Mouse (Mus musculus): Measurements from ENCODE around the gene Nfkbib.

Gene Nfkbib

DNA sequence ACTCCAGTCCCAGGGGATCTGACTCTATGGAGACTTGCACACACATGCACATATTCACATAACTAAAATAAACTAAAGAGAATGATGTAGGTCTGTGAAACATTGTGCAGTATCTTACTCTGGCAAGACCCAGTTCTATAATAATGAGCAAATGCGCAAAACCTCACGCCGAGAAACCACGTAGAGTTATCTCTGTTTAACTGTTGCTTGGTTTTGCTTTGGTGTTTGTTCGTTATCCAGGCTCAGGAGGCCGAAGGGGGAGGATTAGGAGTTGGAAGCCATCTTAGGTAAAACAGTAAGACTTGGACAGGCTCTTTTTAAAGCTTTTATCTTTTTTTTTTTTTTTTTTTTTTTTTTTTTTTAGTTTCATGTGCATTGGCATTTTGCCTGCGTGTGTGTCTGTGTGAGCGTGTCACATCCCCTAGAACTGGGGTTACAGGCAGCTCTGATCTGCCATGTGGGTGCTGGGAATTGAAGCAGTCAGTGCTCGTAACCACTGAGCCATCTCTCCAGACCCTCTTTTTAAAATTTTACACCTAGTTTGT lies 2.2 kb upstream of the Nfkbib start:
- no peak for DNase-seq (ENCODE audit: low spot score)

GRCm38 (mm10) chr7:28766910-28767309 lies 402 bp downstream of the Nfkbib start:
- no peak for DNase-seq (ENCODE audit: low spot score)

DNA sequence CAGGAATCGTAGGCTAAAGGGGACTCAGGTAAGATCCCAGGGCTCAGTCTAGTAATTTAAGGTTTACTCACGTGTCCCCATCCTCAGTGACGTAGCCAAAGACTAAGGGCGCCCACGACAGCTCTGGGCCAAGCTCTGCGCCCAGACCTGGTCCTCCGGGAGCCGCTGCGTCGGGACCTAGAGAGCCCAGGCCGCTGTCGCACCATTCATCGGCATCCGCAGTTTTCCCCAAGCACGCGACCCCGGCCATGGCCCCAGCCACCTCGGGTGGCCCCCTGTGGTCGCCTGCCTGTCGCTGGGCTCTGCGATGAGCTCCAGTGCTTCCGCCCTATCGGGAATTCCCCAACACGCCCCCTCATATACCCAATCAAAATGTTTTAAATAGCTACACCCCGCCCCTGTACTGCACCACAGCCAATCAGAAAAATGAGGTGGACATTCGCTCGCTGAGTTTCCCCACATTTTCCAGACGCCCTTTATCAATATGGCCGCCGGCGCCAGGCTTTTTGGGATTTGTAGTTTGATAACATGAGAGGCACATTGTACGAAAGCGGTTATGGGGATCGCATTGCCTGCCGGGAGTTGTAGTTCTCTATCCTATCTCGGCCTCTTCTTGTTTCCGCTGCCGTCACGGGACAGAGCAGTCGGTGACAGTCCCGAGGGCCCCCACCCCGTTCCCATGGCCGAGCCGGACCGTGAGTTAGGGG lies 986 bp downstream of the Nfkbib start, which contains the start of gene Sirt2:
Gene Sirt2 (plus strand): TSS at position 563 of the 707 bp plus-strand sequence.
- peak; percentile 100 for DNase-seq (ENCODE audit: low spot score)

- no peak for DNase-seq (ENCODE audit: low spot score)
These were observed 2.1 kb downstream of the Nfkbib start for GRCm38 (mm10) chr7:28765211-28765610.

GRCm38 (mm10) chr7:28761907-28762306 lies 5.4 kb downstream of the Nfkbib start:
- DNase-seq (ENCODE audit: low spot score): no peak

DNA sequence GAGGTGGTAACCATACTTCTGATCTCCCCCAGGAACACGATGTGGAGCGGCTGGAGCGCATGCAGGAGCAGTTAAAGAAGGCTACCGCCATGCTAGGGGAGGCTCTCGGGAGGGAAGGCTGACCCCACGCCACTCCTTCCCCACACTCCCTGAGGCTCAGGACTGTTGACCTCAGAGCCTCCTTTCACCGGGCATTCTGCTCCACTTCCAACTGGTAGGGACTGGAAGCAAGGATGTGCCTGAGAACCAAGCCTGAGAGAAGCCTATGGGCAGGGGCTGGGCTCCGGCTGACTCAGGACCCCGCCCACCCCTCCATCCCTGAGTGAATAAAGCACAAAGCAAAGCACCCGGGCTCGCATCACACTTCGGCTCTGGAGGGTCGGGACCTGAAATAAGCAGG lies 8.7 kb downstream of the Nfkbib start:
- no peak for DNase-seq (ENCODE audit: low spot score)

DNA sequence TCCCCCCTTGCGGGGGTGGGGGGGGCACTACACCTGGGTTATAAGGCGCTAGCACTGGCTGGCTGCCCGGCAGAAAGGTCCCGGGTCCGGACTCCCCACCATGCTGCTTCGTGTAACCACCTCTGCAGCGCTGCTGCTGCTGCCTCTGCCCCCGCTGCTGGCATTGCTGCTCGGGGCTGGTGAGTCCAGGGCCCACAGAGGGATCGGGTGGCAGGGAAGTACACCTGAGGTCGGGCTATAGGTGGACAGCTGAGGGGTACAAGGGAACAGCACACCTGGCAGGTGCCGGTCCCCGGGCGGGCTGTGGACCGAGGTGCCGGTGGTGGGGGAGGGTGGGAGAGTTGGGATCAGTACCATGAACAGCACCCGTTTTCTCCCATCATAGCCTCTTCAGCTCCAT lies 11.2 kb downstream of the Nfkbib start, which contains the start of gene Ccer2:
Gene Ccer2 (plus strand): TSS at position 96 of the 400 bp plus-strand sequence.
- no peak for DNase-seq (ENCODE audit: low spot score)

DNA sequence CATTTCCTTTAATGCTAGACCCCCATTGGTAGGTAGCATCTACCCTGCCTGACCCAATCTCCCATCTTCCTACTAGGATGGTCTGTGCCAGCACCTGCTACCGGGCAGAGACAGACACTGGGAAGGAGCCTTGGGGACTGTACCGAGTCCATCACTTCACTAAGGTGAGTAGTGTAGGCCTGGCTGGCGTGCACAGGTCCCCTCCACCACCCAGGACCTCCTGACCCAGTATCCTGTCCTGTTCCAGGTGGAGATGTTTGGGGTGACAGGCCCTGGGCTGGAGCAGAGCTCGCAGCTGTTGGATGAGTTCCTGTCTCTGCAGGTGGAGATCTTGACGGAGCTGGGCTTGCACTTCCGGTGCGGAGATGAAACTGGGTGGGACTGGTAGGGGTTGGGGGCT lies 17.4 kb downstream of the Nfkbib start:
- DNase-seq (ENCODE audit: low spot score): no peak

GRCm38 (mm10) chr7:28741709-28742438 lies 25.4 kb downstream of the Nfkbib start, which contains the start of the genes Mrps12 and Sars2:
Gene Mrps12, minus strand, starts transcription at chr7:28741820.
Gene Sars2, plus strand, starts transcription at chr7:28741992.
- peak; percentile 98 for DNase-seq (ENCODE audit: low spot score)

DNA sequence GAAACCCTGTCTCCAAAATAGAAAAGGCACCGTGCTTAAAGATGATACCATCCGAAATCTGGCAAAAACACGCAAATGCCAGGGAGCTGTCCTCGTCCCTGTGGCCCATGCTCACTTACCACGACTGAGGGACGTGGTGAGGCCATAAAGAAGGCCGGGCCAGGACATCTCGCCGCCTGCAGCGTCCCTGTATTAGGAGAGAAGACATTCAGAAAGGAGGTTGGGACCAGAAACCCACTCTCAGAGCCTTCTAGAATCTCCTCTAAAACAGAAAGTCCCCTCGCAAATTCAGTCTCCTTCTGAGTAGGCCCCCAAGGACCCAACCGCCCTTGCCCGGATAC lies 26.0 kb downstream of the Nfkbib start:
- no peak for DNase-seq (ENCODE audit: low spot score)

- DNase-seq (ENCODE audit: low spot score): no peak
These were observed 26.4 kb downstream of the Nfkbib start for GRCm38 (mm10) chr7:28740949-28741348.

DNA sequence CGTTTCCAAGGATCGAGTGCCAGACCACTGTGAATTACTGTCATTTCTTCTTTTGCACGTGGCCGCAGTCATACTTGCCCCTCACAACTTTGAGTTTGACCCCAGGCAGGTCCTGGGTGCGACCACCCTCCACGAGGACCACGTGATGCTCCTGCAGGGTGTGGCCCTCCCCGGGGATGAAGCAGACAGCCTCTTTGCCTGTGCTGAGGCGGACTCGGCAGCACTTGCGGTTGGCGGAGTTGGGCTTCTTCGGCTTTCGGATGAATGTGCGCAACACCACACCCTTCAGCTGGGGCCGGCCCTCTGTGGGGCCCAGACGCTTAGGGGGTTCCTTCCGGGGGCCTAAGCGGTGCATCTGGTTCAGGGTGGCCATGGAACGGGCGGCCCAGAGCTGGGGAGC lies 27.5 kb downstream of the Nfkbib start:
- DNase-seq (ENCODE audit: low spot score): no peak

DNA sequence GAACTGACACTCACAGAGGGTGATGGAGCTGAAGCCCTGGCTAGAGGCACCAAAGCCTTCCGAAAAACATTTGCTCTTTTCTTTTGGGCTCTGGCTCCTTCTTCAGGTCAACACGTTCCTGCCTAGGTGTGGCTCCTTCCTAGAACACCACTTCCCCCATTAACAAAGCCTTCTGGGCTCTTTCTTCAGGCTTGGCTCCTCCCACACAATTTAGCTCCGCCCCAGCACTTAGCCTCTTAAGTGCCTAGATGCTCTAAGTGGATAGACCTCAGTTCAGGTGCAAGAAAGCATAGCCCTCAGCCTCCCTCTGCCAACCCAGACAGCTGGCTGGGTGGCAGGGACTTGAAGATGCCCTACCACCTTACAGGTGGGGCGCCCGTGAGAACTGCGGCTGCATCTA lies 31.6 kb downstream of the Nfkbib start:
- DNase-seq (ENCODE audit: low spot score): peak; percentile 46

DNA sequence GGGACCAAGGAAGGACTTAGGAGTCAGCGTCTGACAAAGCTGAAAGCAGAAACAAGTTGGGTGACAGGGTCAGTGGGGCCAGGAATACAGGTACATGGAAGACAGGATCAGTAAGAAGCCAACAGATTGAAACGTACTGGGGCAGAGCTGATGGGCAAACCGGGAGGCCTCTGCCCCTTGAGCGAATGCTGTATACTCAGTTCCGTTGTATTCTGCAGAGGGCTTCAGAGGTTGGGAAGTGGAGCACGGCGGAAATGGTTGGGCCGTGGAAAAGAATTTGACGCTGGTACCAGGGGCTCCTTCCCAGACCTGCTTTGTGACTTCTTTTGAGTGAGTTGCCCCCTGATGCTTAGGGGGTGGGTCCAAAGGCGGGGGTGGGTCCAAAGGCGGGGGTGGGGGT lies 34.1 kb downstream of the Nfkbib start:
- DNase-seq (ENCODE audit: low spot score): no peak

GRCm38 (mm10) chr7:28732341-28733142 lies 34.8 kb downstream of the Nfkbib start:
- DNase-seq (ENCODE audit: low spot score): peak; percentile 90

DNA sequence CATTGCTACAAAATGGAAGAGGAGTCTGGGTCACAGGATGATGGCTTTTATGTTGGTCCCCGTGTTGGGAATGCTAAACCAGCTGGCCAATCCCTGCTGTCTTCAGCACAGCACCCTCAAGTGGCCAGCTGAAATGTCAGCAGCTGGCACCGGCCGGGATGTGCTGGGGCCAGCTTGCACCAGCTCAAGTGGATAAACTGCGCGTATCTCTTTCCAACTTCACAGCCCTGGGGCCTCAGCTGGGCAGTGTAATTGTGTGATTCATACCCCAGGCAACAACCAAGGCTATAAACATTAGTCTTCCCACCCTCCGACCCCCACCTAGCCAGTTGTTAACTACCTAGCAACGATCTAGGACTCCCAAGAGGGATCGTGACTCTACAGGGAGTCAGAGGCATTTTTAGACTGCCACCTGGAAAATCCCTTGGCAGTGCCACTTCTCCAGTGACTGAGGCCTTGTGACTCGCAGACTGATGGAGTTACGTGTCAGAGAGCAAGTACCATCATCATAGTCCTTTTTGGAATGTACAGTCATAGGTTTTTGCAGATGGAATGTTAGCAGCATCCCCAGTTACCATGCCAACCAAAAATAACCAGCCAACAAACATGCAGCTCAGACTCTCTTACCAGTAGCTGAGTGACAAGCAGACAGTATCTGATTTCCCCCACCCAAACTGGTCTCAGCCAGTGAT lies 39.5 kb downstream of the Nfkbib start:
- DNase-seq (ENCODE audit: low spot score): no peak

- peak; percentile 72 for DNase-seq (ENCODE audit: low spot score)
These were observed 40.7 kb downstream of the Nfkbib start for GRCm38 (mm10) chr7:28726600-28726999.

GRCm38 (mm10) chr7:28724613-28725012 lies 42.7 kb downstream of the Nfkbib start:
- DNase-seq (ENCODE audit: low spot score): no peak

GRCm38 (mm10) chr7:28722079-28722478 lies 45.2 kb downstream of the Nfkbib start:
- DNase-seq (ENCODE audit: low spot score): no peak

- DNase-seq (ENCODE audit: low spot score): no peak
These were observed 46.4 kb downstream of the Nfkbib start for GRCm38 (mm10) chr7:28720753-28721537.

- no peak for DNase-seq (ENCODE audit: low spot score)
These were observed 47.7 kb downstream of the Nfkbib start for GRCm38 (mm10) chr7:28719650-28720049.

Data from lung, postnatal 25 days (tissue).